Mouse (Mus musculus): Measurements from ENCODE around the gene Sucla2. TPM values are rescaled to one million over a fixed set of nuclear protein-coding genes. Genes with fewer than 3 reads are reported as not detected.

Sucla2 gene
- total and polyA plus RNA-seq, 3 experiments, result 51.9 to 98.4 (median 60.3) TPM

- Histone ChIP-seq H3K27me3 (replicated peaks) (peaks cover 12% of the 10 kb centered on the region), H3K4me1 (ENCODE audit: control insufficient read depth in 1 of 2, insufficient read depth in 2 of 2) (peaks cover 6 to 16% of the 10 kb centered on the region in 2 experiments), H3K36me3 (replicated peaks in 1 of 2; ENCODE audit: control insufficient read depth in 1 of 2, insufficient read depth in 1 of 2, low read length in 1 of 2) (no peaks in the 10 kb centered on the region), H3K79me2 (replicated peaks; ENCODE audit: control insufficient read depth, extremely low read depth, insufficient read depth, poor library complexity, severe bottlenecking) (no peaks in the 10 kb centered on the region), H3K4me3 (replicated peaks in 1 of 3; ENCODE audit: low read depth in 2 of 3, low read length in 2 of 3, poor library complexity in 1 of 3) (no peak overlapping the region), H3K4me2 (ENCODE audit: insufficient read depth, low read depth, poor library complexity, severe bottlenecking) (no peak overlapping the region), H3K9me3 (replicated peaks; ENCODE audit: low read length) (no peaks in the 10 kb centered on the region), H3K27ac (ENCODE audit: insufficient read depth, low read depth) (no peak overlapping the region), H3K9ac (ENCODE audit: insufficient read depth, low read depth) (no peak overlapping the region)
- dilution Hi-C loops (cut with MboI; ENCODE audit: extremely low pct_ligation_motif_present, extremely low pct_unique_long_range_greater_than_20kb, low sequenced_read_pairs), result no loop called here
- DNase-seq (ENCODE audit: extremely low read depth), result no peak
- in situ Hi-C loops (cut with MboI; ENCODE audit: low pct_ligation_motif_present, low pct_unique_long_range_greater_than_20kb, low sequenced_read_pairs), result no loop called here
- TF ChIP-seq EP300 (IDR thresholded peaks at IDR 0.05; ENCODE audit: low read length) (no peak), NRF1 (IDR thresholded peaks at IDR 0.05; ENCODE audit: low read depth, low read length) (no peak), BHLHE40 (IDR thresholded peaks at IDR 0.05; ENCODE audit: low read depth, low read length) (no peak), MAZ (IDR thresholded peaks at IDR 0.05; ENCODE audit: low read depth, low read length) (no peak), KAT2A (IDR thresholded peaks at IDR 0.05; ENCODE audit: insufficient replicate concordance, low read length) (no peak), GABPA (IDR thresholded peaks at IDR 0.05; ENCODE audit: insufficient replicate concordance, low read depth, low read length) (no peak), ELF1 (IDR thresholded peaks at IDR 0.05; ENCODE audit: low read depth, low read length) (no peak)
Observed at GRCm38 (mm10) chr14:73502591-73503184, 22.4 kb upstream of the Sucla2 start.

DNA sequence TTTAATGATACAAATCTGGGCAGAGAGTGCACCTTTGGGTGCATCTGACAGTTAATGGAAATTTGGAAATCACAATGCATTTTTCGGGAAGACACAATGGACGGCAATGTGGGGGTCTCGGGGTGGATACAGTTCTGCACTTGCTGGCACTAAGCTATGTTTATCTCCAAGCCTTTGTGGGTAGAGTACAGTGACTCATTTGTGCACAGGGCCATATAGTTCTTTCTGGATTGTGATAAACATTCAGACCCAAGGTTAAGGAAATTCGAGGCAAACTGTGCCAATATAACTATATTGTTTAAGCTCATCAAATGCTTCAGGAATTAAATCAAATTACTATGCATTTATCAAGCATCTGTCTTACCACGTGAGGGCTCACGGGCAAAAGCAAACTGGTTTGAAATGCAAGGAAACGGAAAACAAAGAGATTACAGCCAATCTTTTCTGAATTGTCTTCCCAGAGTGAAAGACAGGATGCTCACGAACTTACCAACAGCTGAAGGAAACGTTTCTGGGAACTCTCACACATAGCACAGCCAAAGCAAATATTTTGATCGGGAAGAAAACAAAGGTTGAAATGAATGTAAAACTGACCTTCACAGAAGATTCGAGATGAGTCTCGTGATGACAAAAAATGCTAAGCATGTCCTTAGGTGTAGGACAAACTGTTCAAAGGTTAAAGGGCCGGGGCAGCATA is 21.7 kb upstream of the Sucla2 start:
- Histone ChIP-seq H3K27me3 (replicated peaks) (peaks cover 12% of the 10 kb centered on the region), H3K4me2 (ENCODE audit: insufficient read depth, low read depth, poor library complexity, severe bottlenecking) (no peak overlapping the region), H3K4me3 (replicated peaks in 1 of 3; ENCODE audit: low read depth in 2 of 3, low read length in 2 of 3, poor library complexity in 1 of 3) (no peak overlapping the region), H3K79me2 (replicated peaks; ENCODE audit: control insufficient read depth, extremely low read depth, insufficient read depth, poor library complexity, severe bottlenecking) (no peaks in the 10 kb centered on the region), H3K36me3 (replicated peaks in 1 of 2; ENCODE audit: control insufficient read depth in 1 of 2, insufficient read depth in 1 of 2, low read length in 1 of 2) (no peaks in the 10 kb centered on the region), H3K9ac (ENCODE audit: insufficient read depth, low read depth) (no peak overlapping the region), H3K4me1 (ENCODE audit: control insufficient read depth in 1 of 2, insufficient read depth in 2 of 2) (peaks cover 6 to 16% of the 10 kb centered on the region in 2 experiments), H3K9me3 (replicated peaks; ENCODE audit: low read length) (no peaks in the 10 kb centered on the region), H3K27ac (ENCODE audit: insufficient read depth, low read depth) (no peak overlapping the region)
- TF ChIP-seq MAX (IDR thresholded peaks at IDR 0.05; ENCODE audit: low read length) (no peak), IRF4 (IDR thresholded peaks at IDR 0.05; ENCODE audit: low read depth, low read length) (no peak), MXI1 (IDR thresholded peaks at IDR 0.05; ENCODE audit: low read depth, low read length) (no peak), ZC3H11A (IDR thresholded peaks at IDR 0.05; ENCODE audit: low read depth, low read length) (no peak), RCOR1 (conservative IDR thresholded peaks at IDR 0.05; ENCODE audit: low read depth, low read length) (no peak), MYC (IDR thresholded peaks at IDR 0.05; ENCODE audit: low read depth, low read length) (no peak), POLR2A (IDR thresholded peaks at IDR 0.05; ENCODE audit: low read depth, low read length) (no peak), ZMIZ1 (IDR thresholded peaks at IDR 0.05; ENCODE audit: low read depth, low read length) (no peak), CHD2 (IDR thresholded peaks at IDR 0.05; ENCODE audit: low read length) (no peak), ELF1 (IDR thresholded peaks at IDR 0.05; ENCODE audit: low read depth, low read length) (no peak)
- in situ Hi-C loops (cut with MboI; ENCODE audit: low pct_ligation_motif_present, low pct_unique_long_range_greater_than_20kb, low sequenced_read_pairs) (no loop called here), dilution Hi-C loops (cut with MboI; ENCODE audit: extremely low pct_ligation_motif_present, extremely low pct_unique_long_range_greater_than_20kb, low sequenced_read_pairs) (no loop called here)
- no peak for DNase-seq (ENCODE audit: extremely low read depth)
